Mouse (Mus musculus) CH12.LX (cell line): ENCODE results near the gene Gstk1. TPM values are rescaled to one million over a fixed set of nuclear protein-coding genes. Genes with fewer than 3 reads are reported as not detected.

Source experiments
- DNase-seq: peaks from one replicate; pipeline ENCODE4 v3.0.0-alpha.2; 2013; ENCODE audit errors: extremely low read depth
- H3K27ac ChIP-seq: 2 replicates; pipeline ENCODE4 v1.5.1; 2012; ENCODE audit warnings: low read depth, mild to moderate bottlenecking, control low read depth, moderate library complexity; ENCODE audit not compliant: insufficient read depth
- H3K27me3 ChIP-seq: replicated peaks from 2 replicates; pipeline ENCODE3; 2012; ENCODE audit warnings: inconsistent platforms
- H3K36me3 ChIP-seq, 2 experiments: replicated peaks in 1 of 2; 2 replicates each; pipeline versions ENCODE3 to v1.6.1; 2012; ENCODE audit warnings: inconsistent platforms in 1 of 2, low read length in 1 of 2, mild to moderate bottlenecking in 1 of 2, mixed read lengths in 1 of 2, moderate library complexity in 1 of 2; ENCODE audit not compliant: control insufficient read depth in 1 of 2, insufficient read depth in 1 of 2
- H3K4me1 ChIP-seq, 2 experiments: 2 replicates each; pipeline ENCODE4 v1.6.1; 2012; ENCODE audit warnings: inconsistent platforms in 1 of 2, moderate library complexity in 1 of 2; ENCODE audit not compliant: insufficient read depth in 2 of 2, control insufficient read depth in 1 of 2
- H3K4me2 ChIP-seq: 2 replicates; pipeline ENCODE4 v1.6.1; 2012; ENCODE audit warnings: low read depth, mild to moderate bottlenecking, control low read depth; ENCODE audit not compliant: poor library complexity, insufficient read depth, severe bottlenecking
- H3K4me3 ChIP-seq, 3 experiments: fragments of 150-350 bp in 1 of 3; sonication (generic) in 1 of 3; replicated peaks in 1 of 3; 2 replicates each; pipeline versions ENCODE3 to v1.5.1; 2011 to 2012; ENCODE audit warnings: low read depth in 2 of 3, low read length in 2 of 3, mild to moderate bottlenecking in 2 of 3, moderate library complexity in 2 of 3, control low read depth in 1 of 3, improper control_type of control experiment in 1 of 3, inconsistent platforms in 1 of 3, mixed read lengths in 1 of 3; ENCODE audit not compliant: poor library complexity in 1 of 3
- H3K79me2 ChIP-seq: replicated peaks from 2 replicates; pipeline ENCODE4 v1.6.1; 2012; ENCODE audit warnings: mild to moderate bottlenecking, moderate library complexity; ENCODE audit not compliant: control insufficient read depth, poor library complexity, insufficient read depth, severe bottlenecking; ENCODE audit errors: extremely low read depth
- H3K9ac ChIP-seq: 2 replicates; pipeline ENCODE4 v1.6.1; 2012; ENCODE audit warnings: low read depth, mild to moderate bottlenecking, control low read depth, moderate library complexity; ENCODE audit not compliant: insufficient read depth
- H3K9me3 ChIP-seq: replicated peaks from 2 replicates; pipeline ENCODE3; 2012; ENCODE audit warnings: low read length, inconsistent platforms, mixed read lengths
- BHLHE40 ChIP-seq: IDR thresholded peaks from 2 replicates; pipeline ENCODE4 v1.6.1; 2011; ENCODE audit warnings: mild to moderate bottlenecking, low read depth, low read length, improper control_type of control experiment
- CHD1 ChIP-seq: IDR thresholded peaks from 2 replicates; pipeline ENCODE4 v1.6.1; 2012; ENCODE audit warnings: low read depth, low read length, improper control_type of control experiment, inconsistent platforms
- CHD2 ChIP-seq: IDR thresholded peaks from 2 replicates; pipeline ENCODE4 v1.6.1; 2011; ENCODE audit warnings: low read length, improper control_type of control experiment
- CTCF ChIP-seq, 2 experiments: IDR thresholded peaks in 1 of 2; conservative IDR thresholded peaks in 1 of 2; 2 replicates each; pipeline ENCODE4 v1.5.1; 2011 to 2012; ENCODE audit warnings: low read depth in 2 of 2, low read length in 2 of 2, improper control_type of control experiment in 1 of 2, inconsistent platforms in 1 of 2, mild to moderate bottlenecking in 1 of 2, moderate library complexity in 1 of 2
- E2F4 ChIP-seq: IDR thresholded peaks from 2 replicates; pipeline ENCODE4 v1.6.1; 2011; ENCODE audit warnings: low read depth, low read length, improper control_type of control experiment; ENCODE audit not compliant: insufficient replicate concordance
- ELF1 ChIP-seq: IDR thresholded peaks from 2 replicates; pipeline ENCODE4 v1.6.1; 2014; ENCODE audit warnings: low read depth, mild to moderate bottlenecking, inconsistent platforms, low read length, improper control_type of control experiment
- GABPA ChIP-seq: IDR thresholded peaks from 2 replicates; pipeline ENCODE4 v1.6.1; 2012; ENCODE audit warnings: low read depth, low read length, improper control_type of control experiment, inconsistent platforms; ENCODE audit not compliant: insufficient replicate concordance
- HCFC1 ChIP-seq: IDR thresholded peaks from 2 replicates; pipeline ENCODE4 v1.6.1; 2012; ENCODE audit warnings: low read depth, mild to moderate bottlenecking, inconsistent platforms, low read length, improper control_type of control experiment
- IRF4 ChIP-seq: IDR thresholded peaks from 2 replicates; pipeline ENCODE4 v1.6.1; 2014; ENCODE audit warnings: low read depth, mild to moderate bottlenecking, inconsistent platforms, low read length, improper control_type of control experiment
- JUN ChIP-seq: IDR thresholded peaks from 2 replicates; pipeline ENCODE4 v1.6.1; 2011; ENCODE audit warnings: low read depth, mild to moderate bottlenecking, low read length, improper control_type of control experiment, moderate library complexity; ENCODE audit not compliant: insufficient read depth
- KAT2A ChIP-seq: IDR thresholded peaks from 2 replicates; pipeline ENCODE4 v1.6.1; 2012; ENCODE audit warnings: low read length, improper control_type of control experiment, inconsistent platforms; ENCODE audit not compliant: insufficient replicate concordance
- MAFK ChIP-seq: IDR thresholded peaks from 2 replicates; pipeline ENCODE4 v1.6.1; 2011; ENCODE audit warnings: low read length, improper control_type of control experiment; ENCODE audit not compliant: insufficient replicate concordance
- MAX ChIP-seq: IDR thresholded peaks from 2 replicates; pipeline ENCODE4 v1.6.1; 2011; ENCODE audit warnings: low read length, improper control_type of control experiment
- MEF2A ChIP-seq: IDR thresholded peaks from 2 replicates; pipeline ENCODE4 v1.6.1; 2014; ENCODE audit warnings: low read depth, mild to moderate bottlenecking, inconsistent platforms, low read length, improper control_type of control experiment, borderline replicate concordance
- NELFE ChIP-seq: IDR thresholded peaks from 2 replicates; pipeline ENCODE4 v1.6.1; 2011; ENCODE audit warnings: low read depth, low read length, improper control_type of control experiment
- NRF1 ChIP-seq: IDR thresholded peaks from 2 replicates; pipeline ENCODE4 v1.6.1; 2014; ENCODE audit warnings: low read depth, mild to moderate bottlenecking, inconsistent platforms, low read length, improper control_type of control experiment, moderate library complexity
- PAX5 ChIP-seq: IDR thresholded peaks from 2 replicates; pipeline ENCODE4 v1.6.1; 2012; ENCODE audit warnings: low read length, inconsistent platforms, mixed read lengths
- POLR2A ChIP-seq: IDR thresholded peaks from 2 replicates; pipeline ENCODE4 v1.6.1; 2011; ENCODE audit warnings: low read depth, mild to moderate bottlenecking, improper control_type of control experiment, low read length
- POLR2AphosphoS2 ChIP-seq: IDR thresholded peaks from 2 replicates; pipeline ENCODE4 v1.6.1; 2011; ENCODE audit warnings: low read depth, low read length, improper control_type of control experiment
- RAD21 ChIP-seq: IDR thresholded peaks from 2 replicates; pipeline ENCODE4 v1.6.1; 2011; ENCODE audit warnings: low read depth, mild to moderate bottlenecking, low read length, improper control_type of control experiment, moderate library complexity
- TBP ChIP-seq: conservative IDR thresholded peaks from 2 replicates; pipeline ENCODE4 v1.6.1; 2011; ENCODE audit warnings: low read depth, low read length, improper control_type of control experiment
- TCF12 ChIP-seq: IDR thresholded peaks from 2 replicates; pipeline ENCODE4 v1.6.1; 2014; ENCODE audit warnings: low read depth, mild to moderate bottlenecking, inconsistent platforms, low read length, improper control_type of control experiment
- ZKSCAN1 ChIP-seq: IDR thresholded peaks from 2 replicates; pipeline ENCODE4 v1.6.1; 2012; ENCODE audit warnings: low read depth, inconsistent platforms, low read length, improper control_type of control experiment, borderline replicate concordance
- ZNF384 ChIP-seq: IDR thresholded peaks from 2 replicates; pipeline ENCODE4 v1.6.1; 2012; ENCODE audit warnings: low read depth, low read length, improper control_type of control experiment, inconsistent platforms
- dilution Hi-C: fragments of 300-500 bp; cut with MboI; formaldehyde crosslinking; loops from 2 replicates; pipeline ENCODE4 v1.14.3; 2020; ENCODE audit warnings: low sequenced_read_pairs; ENCODE audit not compliant: extremely low pct_unique_long_range_greater_than_20kb, extremely low pct_ligation_motif_present
- in situ Hi-C: fragments of 300-500 bp; cut with MboI; formaldehyde crosslinking; loops from 3 replicates; pipeline ENCODE4 v1.14.3; 2019; ENCODE audit warnings: low sequenced_read_pairs, low pct_ligation_motif_present, low pct_unique_long_range_greater_than_20kb, mixed read lengths
- polyA plus RNA-seq: library from polyadenylated mRNA; unstranded; fragments of >175 nt; gene quantifications from 2 replicates; pipeline ENCODE4 v1.2.1, GENCODE M21; 2012; ENCODE audit warnings: low read depth; ENCODE audit not compliant: insufficient read length
- total RNA-seq, 2 experiments: library from RNA; depleted of rRNA; stranded (reverse); fragments of 300-350 nt in 1 of 2; fragments of >200 nt in 1 of 2; gene quantifications; 2 replicates each; pipeline ENCODE4 v1.2.3; 2012 to 2014

The Gstk1 gene
- total and polyA plus RNA-seq, 3 experiments: 0.59 to 1.0 (median 0.85) TPM

GRCm38 (mm10) chr6:42260430-42260829, 14.7 kb downstream of the Gstk1 start:
- TF ChIP-seq HCFC1 (no peak), GABPA (no peak), ZKSCAN1 (no peak), CHD2 (no peak), CTCF (conservative IDR thresholded peaks at IDR 0.05 in 1 of 2, IDR thresholded peaks at IDR 0.05 in 1 of 2; ENCODE audit: low read depth in 2 of 2, low read length in 2 of 2) (no peak), NRF1 (no peak), MEF2A (no peak), RAD21 (no peak), NELFE (no peak), KAT2A (no peak), POLR2A (no peak), CHD1 (no peak), BHLHE40 (no peak), E2F4 (no peak), ZNF384 (no peak), ELF1 (no peak), MAX (no peak), PAX5 (no peak), TBP (no peak)
- in situ Hi-C loops: no loop called here
- Histone ChIP-seq H3K4me3 (no peak overlapping the region), H3K9me3 (no peaks in the 10 kb centered on the region), H3K9ac (no peak overlapping the region), H3K27me3 (no peaks in the 10 kb centered on the region), H3K27ac (no peak overlapping the region), H3K4me2 (no peak overlapping the region), H3K4me1 (peaks cover 0 to 9% of the 10 kb centered on the region in 2 experiments; a peak in 1 of 4 replicates), H3K36me3 (no peaks in the 10 kb centered on the region), H3K79me2 (peaks cover 5% of the 10 kb centered on the region; the same call in 1 of the 2 replicates)
- no peak for DNase-seq
- dilution Hi-C loops: no loop called here

- in situ Hi-C loops: no loop called here
- no peaks in the 10 kb centered on the region for H3K36me3 ChIP-seq
- dilution Hi-C loops: no loop called here
- H3K4me3 ChIP-seq: no peak within 1 kb of the TSS
- H3K4me2 ChIP-seq: no peak within 1 kb of the TSS
- DNase-seq: no peak
- no peak within 1 kb of the TSS for H3K9ac ChIP-seq
- peaks cover 0 to 13% of the 10 kb centered on the region in 2 experiments; a peak in 2 of 4 replicates for H3K4me1 ChIP-seq
- no peaks in the 10 kb centered on the region for H3K27me3 ChIP-seq
- no peaks in the 10 kb centered on the region for H3K9me3 ChIP-seq
- H3K79me2 ChIP-seq: peaks cover 12% of the 10 kb centered on the region
- no peak for TF ChIP-seq NELFE
- TF ChIP-seq POLR2AphosphoS2: no peak
- no peak for TF ChIP-seq PAX5
- TF ChIP-seq ELF1: no peak
- no peak for TF ChIP-seq CHD1
- no peak for TF ChIP-seq CTCF (conservative IDR thresholded peaks at IDR 0.05 in 1 of 2, IDR thresholded peaks at IDR 0.05 in 1 of 2; ENCODE audit: low read depth in 2 of 2, low read length in 2 of 2)
- TF ChIP-seq TCF12: no peak
- no peak for TF ChIP-seq JUN
- no peak for TF ChIP-seq MAFK
- TF ChIP-seq IRF4: no peak
- TF ChIP-seq GABPA: no peak
- TF ChIP-seq, all 38 proteins: peak for 0
- no peak within 1 kb of the TSS for H3K27ac ChIP-seq
Measured at GRCm38 (mm10) chr6:42261524-42262170, 15.9 kb downstream of the Gstk1 start, which contains the start of gene Tmem139. Tmem139 (plus strand) TSS chr6:42261970.
